9 mouse cellular contexts compared by ENCODE assay signal in the genomic region with DNA sequence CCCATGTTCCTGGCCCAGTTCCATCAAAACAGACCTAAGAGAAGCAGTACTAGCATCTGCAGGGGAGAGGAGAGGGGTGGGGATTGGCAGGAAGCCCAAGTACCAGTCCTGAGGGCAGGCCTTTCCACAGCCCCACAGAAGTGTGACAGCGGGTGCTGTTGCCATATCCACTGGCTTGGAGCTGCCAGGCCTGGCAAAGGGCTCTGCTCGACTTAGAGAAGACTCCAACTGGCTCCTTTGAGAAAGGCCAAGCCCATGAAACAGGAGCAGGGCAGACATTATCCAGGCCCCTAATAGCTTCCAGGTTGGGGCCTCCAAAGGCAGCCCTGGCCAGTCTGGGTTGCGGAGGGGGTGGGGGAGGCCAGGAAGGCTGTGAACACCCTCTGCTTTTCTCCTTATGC. TPM values are rescaled to one million over a fixed set of nuclear protein-coding genes. Genes with fewer than 3 reads are reported as not detected.
DNase-seq lines count a peak whose midpoint lies in the region; ATAC-seq and TF ChIP-seq lines count a peak whose summit lies in the region.
"Had no signal": no experiment of that assay in that cellular context is flagged by ENCODE, and none has a peak within 500 bp of the region (broad histone marks: within the 10 kb centered on the region; RNA-seq: fewer than 3 reads in every experiment).

No protein-coding gene starts in this region.

- no peak for DNase-seq in kidney, adult 18-20 months
- peak; percentile 91 for DNase-seq in brain, embryonic 14.5 days (ENCODE audit: low read depth)
- peak; percentile 91 for DNase-seq in gastrocnemius, adult 2 months
- DNase-seq in cerebellum, adult 8-10 months, result no peak
- DNase-seq in thymus, postnatal 0 days (ENCODE audit: low spot score), result no peak
- no peak for DNase-seq in frontal cortex, postnatal 10 days (ENCODE audit: low spot score in 2 of 2)

- no peak for ATAC-seq in kidney, embryonic 15.5 days (replicated peaks; ENCODE audit: low FRiP score)
- peak; percentile 21 for ATAC-seq in lung, embryonic 16.5 days (ENCODE audit: low read depth)

- H3K4me3 ChIP-seq in kidney, embryonic 15.5 days (replicated peaks), result no peak overlapping the region
- 0 out of 2 replicates have a peak overlapping the region, but pooled peaks have one; percentile 4 for H3K4me3 ChIP-seq in gastrocnemius, adult 2 months
- no peak overlapping the region for H3K4me3 ChIP-seq in lung, embryonic 16.5 days (ENCODE audit: low read length)

- WGBS in kidney, embryonic 15.5 days, result 61% methylated on average over 3 of the region's 3 CpGs
- 29% methylated on average over 3 of the region's 3 CpGs for WGBS in lung, embryonic 16.5 days

- 0 out of 2 replicates have a peak overlapping the region, but pooled peaks have one; percentile 8 for H3K4me2 ChIP-seq in kidney, embryonic 15.5 days
- H3K4me2 ChIP-seq in lung, embryonic 16.5 days (ENCODE audit: low read depth, low read length), result 0 out of 2 replicates have a peak overlapping the region, but pooled peaks have one; percentile 7

- peaks cover 33% of the 10 kb centered on the region for H3K36me3 ChIP-seq in kidney, embryonic 15.5 days
- peaks cover 9% of the 10 kb centered on the region; the same call in 1 of the 2 replicates for H3K36me3 ChIP-seq in lung, embryonic 16.5 days (ENCODE audit: control insufficient read depth, insufficient read depth, low read length)

- no peak for TF ChIP-seq CTCF in brain, embryonic 14.5 days (IDR thresholded peaks at IDR 0.05; ENCODE audit: borderline replicate concordance, extremely low read depth, insufficient read depth, insufficient read length)
- no peak for TF ChIP-seq CTCF in gastrocnemius, adult 2 months (IDR thresholded peaks at IDR 0.05)

- intact Hi-C loops in gastrocnemius, adult 2 months (cut with DNase I), result no loop called here

- no peak overlapping the region for H3K9ac ChIP-seq in kidney, embryonic 15.5 days
- H3K9ac ChIP-seq in lung, embryonic 16.5 days (ENCODE audit: low read length), result peak overlapping the region; percentile 6; the same call in 1 of the 2 replicates

- TF ChIP-seq POLR2A in brain, embryonic 14.5 days (IDR thresholded peaks at IDR 0.05; ENCODE audit: borderline replicate concordance, extremely low read depth, insufficient read depth, insufficient read length, poor library complexity, severe bottlenecking), result no peak

- H3K4me1 ChIP-seq in kidney, embryonic 15.5 days, result peaks cover 58% of the 10 kb centered on the region
- peaks cover 43% of the 10 kb centered on the region for H3K4me1 ChIP-seq in lung, embryonic 16.5 days (replicated peaks; ENCODE audit: control insufficient read depth, insufficient read depth, low read length)

- no peaks in the 10 kb centered on the region for H3K9me3 ChIP-seq in kidney, embryonic 15.5 days (replicated peaks)
- H3K9me3 ChIP-seq in lung, embryonic 16.5 days (ENCODE audit: control insufficient read depth, low read length), result no peaks in the 10 kb centered on the region

- H3K27ac ChIP-seq in kidney, embryonic 15.5 days, result no peak overlapping the region
- peak overlapping the region; percentile 79 for H3K27ac ChIP-seq in gastrocnemius, adult 2 months
- H3K27ac ChIP-seq in lung, embryonic 16.5 days (ENCODE audit: low read length), result peak overlapping the region; percentile 35

- peaks cover 27% of the 10 kb centered on the region for H3K27me3 ChIP-seq in kidney, embryonic 15.5 days
- no peaks in the 10 kb centered on the region for H3K27me3 ChIP-seq in lung, embryonic 16.5 days (ENCODE audit: control insufficient read depth, insufficient read depth, low read depth, low read length)

RNA-seq across cellular contexts. Expression of a gene that starts 3.2 kb away (rescaled TPM):
- 21.6 and 24.1 TPM in 2 replicates for polyA plus RNA-seq in kidney, embryonic 15.5 days (2015; fragmentation: Nextera tagmentation; extraction: Ambion mirVana)
- 9.0 and 11.1 TPM in 2 replicates for polyA plus RNA-seq in brain, embryonic 14.5 days (2012; rRNA removed)
- 1 to 10 TPM; 3.0 to 3.8 TPM for total RNA-seq in gastrocnemius, adult 2 months (2021)
- polyA plus RNA-seq in lung, embryonic 16.5 days (2015; fragmentation: Nextera tagmentation; extraction: Ambion mirVana), result 18.2 and 18.5 TPM in 2 replicates
- polyA plus RNA-seq in thymus, postnatal 0 days (2015; fragmentation: Nextera tagmentation; extraction: Ambion mirVana), result 7.8 and 9.4 TPM in 2 replicates

RNA-seq across cellular contexts. Expression of a gene that starts 8.8 kb away (rescaled TPM):
- polyA plus RNA-seq in kidney, embryonic 15.5 days (2015; fragmentation: Nextera tagmentation; extraction: Ambion mirVana), result 0.05 and 0.13 TPM in 2 replicates
- 0.27 and 0.28 TPM in 2 replicates for polyA plus RNA-seq in brain, embryonic 14.5 days (2012; rRNA removed)
- under 1 TPM in 1 of 2 experiments, not detected in 1; 0.28 TPM for total RNA-seq in gastrocnemius, adult 2 months (2021)
- 0.15 and 0.73 TPM in 2 replicates for polyA plus RNA-seq in lung, embryonic 16.5 days (2015; fragmentation: Nextera tagmentation; extraction: Ambion mirVana)
- 5.4 and 5.5 TPM in 2 replicates for polyA plus RNA-seq in thymus, postnatal 0 days (2015; fragmentation: Nextera tagmentation; extraction: Ambion mirVana)
- total RNA-seq: hematopoietic stem cell, adult 5-6 weeks had no signal

RNA-seq across cellular contexts. Expression of a gene that starts 38.6 kb away (rescaled TPM):
- polyA plus RNA-seq in kidney, embryonic 15.5 days (2015; fragmentation: Nextera tagmentation; extraction: Ambion mirVana), result 27.0 and 32.8 TPM in 2 replicates
- 82.4 and 85.0 TPM in 2 replicates for polyA plus RNA-seq in brain, embryonic 14.5 days (2012; rRNA removed)
- 1 to 10 TPM; 2.7 to 6.1 TPM for total RNA-seq in gastrocnemius, adult 2 months (2021)
- 49.4 and 49.7 TPM in 2 replicates for polyA plus RNA-seq in lung, embryonic 16.5 days (2015; fragmentation: Nextera tagmentation; extraction: Ambion mirVana)
- polyA plus RNA-seq in thymus, postnatal 0 days (2015; fragmentation: Nextera tagmentation; extraction: Ambion mirVana), result 3.8 TPM in 2 replicates

RNA-seq across cellular contexts. Expression of a gene that starts 57.5 kb away (rescaled TPM):
- 155 and 157 TPM in 2 replicates for polyA plus RNA-seq in kidney, embryonic 15.5 days (2015; fragmentation: Nextera tagmentation; extraction: Ambion mirVana)
- polyA plus RNA-seq in brain, embryonic 14.5 days (2012; rRNA removed), result 98.3 and 144 TPM in 2 replicates
- 10 to 100 TPM; 47.3 to 49.8 TPM for total RNA-seq in gastrocnemius, adult 2 months (2021)
- polyA plus RNA-seq in lung, embryonic 16.5 days (2015; fragmentation: Nextera tagmentation; extraction: Ambion mirVana), result 150 and 157 TPM in 2 replicates
- 139 and 145 TPM in 2 replicates for polyA plus RNA-seq in thymus, postnatal 0 days (2015; fragmentation: Nextera tagmentation; extraction: Ambion mirVana)

RNA-seq across cellular contexts. Expression of a gene that starts 59.9 kb away (rescaled TPM):
- polyA plus RNA-seq in kidney, embryonic 15.5 days (2015; fragmentation: Nextera tagmentation; extraction: Ambion mirVana), result 41.7 and 44.8 TPM in 2 replicates
- polyA plus RNA-seq in brain, embryonic 14.5 days (2012; rRNA removed), result 468 and 636 TPM in 2 replicates
- total RNA-seq in gastrocnemius, adult 2 months (2021), result 10 to 100 TPM; 20.7 to 27.4 TPM
- polyA plus RNA-seq in lung, embryonic 16.5 days (2015; fragmentation: Nextera tagmentation; extraction: Ambion mirVana), result 39.8 and 42.9 TPM in 2 replicates
- 37.8 and 43.2 TPM in 2 replicates for polyA plus RNA-seq in thymus, postnatal 0 days (2015; fragmentation: Nextera tagmentation; extraction: Ambion mirVana)

Comparison
In these comparisons a context has a peak if more than half of its experiments do, and no peak if none do; other contexts are left out.
1. DNase-seq: peak in brain, embryonic 14.5 days (single experiment) and gastrocnemius, adult 2 months (single experiment); none in kidney, adult 18-20 months (single experiment), cerebellum, adult 8-10 months (single experiment), thymus, postnatal 0 days (single experiment) and frontal cortex, postnatal 10 days (0 of 2).